Mouse (Mus musculus): ENCODE measurements at regions not wholly inside any gene's neighbourhood (a gene's known extent, or its start where the extent isn't known, plus 50 kb on each side); places are given as distances from the start of the nearest gene placed in this dataset.

DNA sequence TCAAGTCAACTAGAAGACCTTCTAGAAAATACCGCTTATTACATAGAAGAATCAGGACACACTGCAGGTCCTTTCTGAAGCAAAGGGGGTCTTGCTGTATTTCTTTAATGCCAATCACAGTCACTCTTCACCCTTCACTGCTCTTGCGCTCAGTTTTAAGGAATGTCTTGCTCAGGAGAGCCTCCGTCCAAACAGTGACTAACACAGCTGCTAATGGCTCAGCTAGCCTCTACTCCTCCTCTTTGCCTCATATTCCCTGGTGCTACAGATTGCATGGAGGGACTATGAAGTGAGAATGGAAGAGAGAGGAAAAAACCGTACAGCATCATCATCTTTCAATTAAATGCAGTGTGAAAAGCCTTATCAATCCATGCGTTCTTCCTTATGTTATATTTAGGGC lies 193.7 kb upstream of the Dph6 start:
- no peak overlapping the region for H3K9ac ChIP-seq (ENCODE audit: control insufficient read depth, low read depth, low read length, poor library complexity, severe bottlenecking)
- no peaks in the 10 kb centered on the region; a peak in 1 of 4 replicates for H3K27me3 ChIP-seq (ENCODE audit: control insufficient read depth in 1 of 2, insufficient read depth in 2 of 2, low read length in 2 of 2)
- no peaks in the 10 kb centered on the region for H3K36me3 ChIP-seq (ENCODE audit: control insufficient read depth in 1 of 2, insufficient read depth in 2 of 2, low read length in 2 of 2)
- H3K4me3 ChIP-seq (ENCODE audit: control insufficient read depth in 1 of 2, insufficient read depth in 1 of 2, low read depth in 2 of 2, low read length in 2 of 2), result no peak overlapping the region
- H3K9me3 ChIP-seq (replicated peaks; ENCODE audit: insufficient read depth, low read length), result no peaks in the 10 kb centered on the region
- DNase-seq (ENCODE audit: low read depth, low spot score), result no peak
- H3K4me1 ChIP-seq (ENCODE audit: control insufficient read depth in 1 of 2, insufficient read depth in 2 of 2, low read length in 2 of 2), result no peaks in the 10 kb centered on the region
- TF ChIP-seq TAL1 (IDR thresholded peaks at IDR 0.05; ENCODE audit: low read length) (no peak), TCF12 (IDR thresholded peaks at IDR 0.05; ENCODE audit: low read depth, low read length) (no peak), ZC3H11A (IDR thresholded peaks at IDR 0.05; ENCODE audit: low read depth, low read length) (no peak), POLR2AphosphoS5 (IDR thresholded peaks at IDR 0.05; ENCODE audit: borderline replicate concordance, low read depth, low read length) (no peak), ZKSCAN1 (IDR thresholded peaks at IDR 0.05; ENCODE audit: low read depth, low read length) (no peak), MAZ (IDR thresholded peaks at IDR 0.05; ENCODE audit: low read depth, low read length) (no peak), UBTF (IDR thresholded peaks at IDR 0.05; ENCODE audit: borderline replicate concordance, insufficient read depth, low read depth, low read length) (no peak), NELFE (IDR thresholded peaks at IDR 0.05; ENCODE audit: low read depth, low read length) (no peak), USF2 (IDR thresholded peaks at IDR 0.05; ENCODE audit: borderline replicate concordance in 1 of 2, insufficient read depth in 1 of 2, low read depth in 1 of 2, low read length in 2 of 2) (no peak), USF1 (IDR thresholded peaks at IDR 0.05; ENCODE audit: low read depth, low read length) (no peak), BHLHE40 (IDR thresholded peaks at IDR 0.05; ENCODE audit: borderline replicate concordance, low read depth, low read length) (no peak), MAFK (IDR thresholded peaks at IDR 0.05; ENCODE audit: borderline replicate concordance, low read depth, low read length) (no peak), GABPA (IDR thresholded peaks at IDR 0.05; ENCODE audit: low read depth, low read length) (no peak), MAX (IDR thresholded peaks at IDR 0.05; ENCODE audit: low read length) (no peak), CHD2 (IDR thresholded peaks at IDR 0.05; ENCODE audit: low read length) (no peak), GATA1 (IDR thresholded peaks at IDR 0.05; ENCODE audit: low read depth, low read length) (no peak), CHD1 (IDR thresholded peaks at IDR 0.05; ENCODE audit: low read depth, low read length) (no peak), JUND (IDR thresholded peaks at IDR 0.05; ENCODE audit: low read depth, low read length) (no peak), TBP (IDR thresholded peaks at IDR 0.05; ENCODE audit: low read depth, low read length) (no peak)
- H3K79me2 ChIP-seq (ENCODE audit: control insufficient read depth, insufficient read depth, low read length, poor library complexity), result no peaks in the 10 kb centered on the region
- no peak overlapping the region for H3K27ac ChIP-seq (ENCODE audit: control insufficient read depth, low read depth, low read length)

DNA sequence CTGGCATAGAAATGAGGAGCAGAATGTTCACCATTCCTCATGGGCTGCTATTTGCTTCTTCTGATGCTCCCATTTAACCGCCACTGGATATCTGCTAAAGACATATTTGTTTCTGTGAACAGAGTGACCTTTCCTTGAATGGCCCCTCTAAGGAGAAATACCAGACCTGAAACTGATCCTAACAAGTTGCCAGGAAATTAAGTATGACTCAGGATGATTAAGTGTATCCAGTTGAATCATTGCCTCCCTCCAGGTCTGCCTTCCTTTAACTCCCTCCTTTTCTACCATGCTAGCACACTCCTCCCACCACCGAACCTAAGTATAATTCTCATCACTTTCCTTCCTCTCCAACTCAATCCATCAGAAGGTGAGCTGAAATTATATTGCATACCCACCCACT lies 194.2 kb upstream of the Dph6 start:
- H3K27ac ChIP-seq (ENCODE audit: control insufficient read depth, low read depth, low read length), result no peak overlapping the region
- H3K9me3 ChIP-seq (replicated peaks; ENCODE audit: insufficient read depth, low read length), result no peaks in the 10 kb centered on the region
- no peak overlapping the region for H3K9ac ChIP-seq (ENCODE audit: control insufficient read depth, low read depth, low read length, poor library complexity, severe bottlenecking)
- H3K4me1 ChIP-seq (ENCODE audit: control insufficient read depth in 1 of 2, insufficient read depth in 2 of 2, low read length in 2 of 2), result no peaks in the 10 kb centered on the region
- DNase-seq (ENCODE audit: low read depth, low spot score), result no peak
- no peak overlapping the region for H3K4me3 ChIP-seq (ENCODE audit: control insufficient read depth in 1 of 2, insufficient read depth in 1 of 2, low read depth in 2 of 2, low read length in 2 of 2)
- no peaks in the 10 kb centered on the region for H3K79me2 ChIP-seq (ENCODE audit: control insufficient read depth, insufficient read depth, low read length, poor library complexity)
- no peaks in the 10 kb centered on the region; a peak in 1 of 4 replicates for H3K27me3 ChIP-seq (ENCODE audit: control insufficient read depth in 1 of 2, insufficient read depth in 2 of 2, low read length in 2 of 2)
- H3K36me3 ChIP-seq (ENCODE audit: control insufficient read depth in 1 of 2, insufficient read depth in 2 of 2, low read length in 2 of 2), result no peaks in the 10 kb centered on the region
- TF ChIP-seq ZKSCAN1 (IDR thresholded peaks at IDR 0.05; ENCODE audit: low read depth, low read length) (no peak), SMC3 (IDR thresholded peaks at IDR 0.05; ENCODE audit: low read depth, low read length) (no peak), UBTF (IDR thresholded peaks at IDR 0.05; ENCODE audit: borderline replicate concordance, insufficient read depth, low read depth, low read length) (no peak), USF2 (IDR thresholded peaks at IDR 0.05; ENCODE audit: borderline replicate concordance in 1 of 2, insufficient read depth in 1 of 2, low read depth in 1 of 2, low read length in 2 of 2) (no peak), CTCF (IDR thresholded peaks at IDR 0.05 in 2 of 3, conservative IDR thresholded peaks at IDR 0.05 in 1 of 3; ENCODE audit: control insufficient read depth in 1 of 3, insufficient read depth in 1 of 3, low read depth in 2 of 3, low read length in 3 of 3, poor library complexity in 1 of 3, severe bottlenecking in 1 of 3) (no peak), GABPA (IDR thresholded peaks at IDR 0.05; ENCODE audit: low read depth, low read length) (no peak), MAZ (IDR thresholded peaks at IDR 0.05; ENCODE audit: low read depth, low read length) (no peak), ZNF384 (IDR thresholded peaks at IDR 0.05; ENCODE audit: low read depth, low read length) (no peak), EP300 (IDR thresholded peaks at IDR 0.05; ENCODE audit: low read depth in 1 of 2, low read length in 2 of 2) (no peak), MYC (IDR thresholded peaks at IDR 0.05; ENCODE audit: low read depth, low read length) (no peak), KAT2A (conservative IDR thresholded peaks at IDR 0.05; ENCODE audit: low read depth, low read length) (no peak), SIN3A (IDR thresholded peaks at IDR 0.05; ENCODE audit: low read length) (no peak), CHD2 (IDR thresholded peaks at IDR 0.05; ENCODE audit: low read length) (no peak), ETS1 (IDR thresholded peaks at IDR 0.05; ENCODE audit: low read depth, low read length) (no peak), MEF2A (IDR thresholded peaks at IDR 0.05; ENCODE audit: extremely low read depth, insufficient replicate concordance, low read depth, low read length, poor library complexity, severe bottlenecking) (no peak), USF1 (IDR thresholded peaks at IDR 0.05; ENCODE audit: low read depth, low read length) (no peak), RAD21 (IDR thresholded peaks at IDR 0.05; ENCODE audit: low read depth, low read length) (no peak)

All from MEL (cell line).